Mouse (Mus musculus) embryonic facial prominence, embryonic 12.5 days (tissue): Measurements from ENCODE around the gene Smim5. TPM values are rescaled to one million over a fixed set of nuclear protein-coding genes. Genes with fewer than 3 reads are reported as not detected.
"Not testable (repeated sequence)": the region's sequence is repeated elsewhere in the genome, so short reads cannot be mapped to it uniquely, and the experiment has no call there.

Source experiments
- ATAC-seq: fragments of 200-750 bp; cut with Nextera tagmentation; 2 replicates; pipeline ENCODE4 v1.8.0; 2017; ENCODE audit not compliant: insufficient number of reproducible peaks, insufficient read depth, low FRiP score, low TSS enrichment
- H3K27ac ChIP-seq: fragments of 300-500 bp; sonication (generic); 2 replicates; pipeline ENCODE4 v1.5.1; 2016; ENCODE audit warnings: mild to moderate bottlenecking
- H3K27me3 ChIP-seq: fragments of 300-500 bp; sonication (generic); 2 replicates; pipeline ENCODE4 v1.6.1; 2016; ENCODE audit warnings: mild to moderate bottlenecking, moderate library complexity
- H3K36me3 ChIP-seq: fragments of 300-500 bp; sonication (generic); 2 replicates; pipeline ENCODE4 v1.6.1; 2016; ENCODE audit warnings: mild to moderate bottlenecking
- H3K4me1 ChIP-seq: fragments of 300-500 bp; sonication (generic); 2 replicates; pipeline ENCODE4 v1.6.1; 2016
- H3K4me2 ChIP-seq: fragments of 300-500 bp; sonication (generic); replicated peaks from 2 replicates; pipeline ENCODE4 v1.6.1; 2016; ENCODE audit warnings: mild to moderate bottlenecking, moderate library complexity
- H3K4me3 ChIP-seq: fragments of 300-500 bp; sonication (generic); 2 replicates; pipeline ENCODE4 v1.5.1; 2016; ENCODE audit warnings: mild to moderate bottlenecking
- H3K9ac ChIP-seq: fragments of 300-500 bp; sonication (generic); 2 replicates; pipeline ENCODE4 v1.6.1; 2016; ENCODE audit warnings: mild to moderate bottlenecking, moderate library complexity
- H3K9me3 ChIP-seq: fragments of 300-500 bp; sonication (generic); 2 replicates; pipeline ENCODE4 v1.6.1; 2016; ENCODE audit warnings: mild to moderate bottlenecking, moderate library complexity
- WGBS: fragments of 180-500 bp; shearing (Covaris S2); methylation state at CpG from one replicate; pipeline ENCODE4 v1.1.7; 2016; 5-methylcytosine and 5-hydroxymethylcytosine counted together
- polyA plus RNA-seq: library from polyadenylated mRNA; unstranded; fragments of >200 nt; fragmentation: Nextera tagmentation; extraction: Ambion mirVana; gene quantifications from 2 replicates; pipeline ENCODE4 v1.2.1, GENCODE M21; 2016

Gene Smim5
- polyA plus RNA-seq: 1.8 and 2.4 TPM in 2 replicates

GRCm38 (mm10) chr11:115899486-115900266 is at the start of gene Smim5:
Gene Smim5, plus strand, starts transcription at chr11:115899966.
- no peak within 1 kb of the TSS for H3K4me3 ChIP-seq
- no peaks in the 10 kb centered on the region for H3K9me3 ChIP-seq
- H3K27me3 ChIP-seq: no peaks in the 10 kb centered on the region
- peaks cover 18% of the 10 kb centered on the region for H3K36me3 ChIP-seq
- 0 out of 2 replicates have a peak within 1 kb of the TSS, but pooled peaks have one; percentile 0 for H3K9ac ChIP-seq
- 31% methylated on average over 16 of the region's 16 CpGs for WGBS
- ATAC-seq: no peak
- 0 out of 2 replicates have a peak within 1 kb of the TSS, but pooled peaks have one; percentile 10 for H3K4me2 ChIP-seq
- peaks cover 23% of the 10 kb centered on the region for H3K4me1 ChIP-seq
- peak within 1 kb of the TSS; percentile 51; the same call in 1 of the 2 replicates for H3K27ac ChIP-seq

GRCm38 (mm10) chr11:115854674-115855073 is 45.1 kb upstream of the Smim5 start:
- Histone ChIP-seq H3K9ac (no peak overlapping the region), H3K4me3 (no peak overlapping the region), H3K9me3 (no peaks in the 10 kb centered on the region), H3K4me2 (no peak overlapping the region), H3K36me3 (peaks cover 4% of the 10 kb centered on the region; the same call in 1 of the 2 replicates), H3K4me1 (peaks cover 10% of the 10 kb centered on the region; the same call in 1 of the 2 replicates), H3K27me3 (peaks cover 43% of the 10 kb centered on the region), H3K27ac (no peak overlapping the region)
- whole genome bisulfite sequencing: 74% methylated on average over 6 of the region's 6 CpGs
- ATAC-seq: no peak

- WGBS: 90% methylated on average over 4 of the region's 4 CpGs
Observed at GRCm38 (mm10) chr11:115857146-115857545, 42.6 kb upstream of the Smim5 start.

GRCm38 (mm10) chr11:115857936-115858335 is 41.8 kb upstream of the Smim5 start:
- ATAC-seq: no peak
- no peaks in the 10 kb centered on the region for H3K36me3 ChIP-seq
- H3K27me3 ChIP-seq: peaks cover 68% of the 10 kb centered on the region
- H3K4me2 ChIP-seq: no peak overlapping the region
- no peaks in the 10 kb centered on the region for H3K9me3 ChIP-seq
- H3K4me1 ChIP-seq: peaks cover 10% of the 10 kb centered on the region; the same call in 1 of the 2 replicates
- 55% methylated on average over 13 of the region's 13 CpGs for WGBS
- H3K27ac ChIP-seq: no peak overlapping the region
- no peak overlapping the region for H3K4me3 ChIP-seq
- H3K9ac ChIP-seq: no peak overlapping the region

More at GRCm38 (mm10) chr11:115857146-115857545, 42.6 kb upstream of the Smim5 start:
- not testable (repeated sequence) for H3K9me3 ChIP-seq, H3K4me1 ChIP-seq, H3K27ac ChIP-seq, H3K4me2 ChIP-seq, H3K4me3 ChIP-seq, H3K9ac ChIP-seq, ATAC-seq, H3K36me3 ChIP-seq
- H3K27me3 ChIP-seq: peaks cover 67% of the 10 kb centered on the region

GRCm38 (mm10) chr11:115858354-115858753 is 41.4 kb upstream of the Smim5 start, which contains the start of gene Myo15b:
Gene Myo15b, plus strand, starts transcription at chr11:115858406.
- H3K27ac ChIP-seq: no peak within 1 kb of the TSS
- peaks cover 10% of the 10 kb centered on the region; the same call in 1 of the 2 replicates for H3K4me1 ChIP-seq
- 11% methylated on average over 27 of the region's 27 CpGs for WGBS
- no peaks in the 10 kb centered on the region for H3K9me3 ChIP-seq
- H3K4me3 ChIP-seq: peak within 1 kb of the TSS; percentile 35
- no peaks in the 10 kb centered on the region for H3K36me3 ChIP-seq
- H3K4me2 ChIP-seq: peak within 1 kb of the TSS; percentile 59
- H3K27me3 ChIP-seq: peaks cover 68% of the 10 kb centered on the region
- no peak for ATAC-seq
- peak within 1 kb of the TSS; percentile 49; the same call in 1 of the 2 replicates for H3K9ac ChIP-seq

- 2% methylated on average over 69 of the region's 75 CpGs for WGBS
- peak overlapping the region; percentile 59 for H3K4me2 ChIP-seq
- peak; percentile 80; the same call in 1 of the 2 replicates for ATAC-seq
- H3K4me3 ChIP-seq: peak overlapping the region; percentile 35
- no peaks in the 10 kb centered on the region for H3K9me3 ChIP-seq
- no peak overlapping the region for H3K27ac ChIP-seq
- no peaks in the 10 kb centered on the region for H3K36me3 ChIP-seq
- H3K27me3 ChIP-seq: peaks cover 68% of the 10 kb centered on the region
- peaks cover 10% of the 10 kb centered on the region; the same call in 1 of the 2 replicates for H3K4me1 ChIP-seq
- peak overlapping the region; percentile 49 for H3K9ac ChIP-seq
Observed at GRCm38 (mm10) chr11:115859143-115859945, 40.4 kb upstream of the Smim5 start.

GRCm38 (mm10) chr11:115863895-115864294 is 35.9 kb upstream of the Smim5 start:
- Histone ChIP-seq H3K4me2 (no peak overlapping the region), H3K9ac (no peak overlapping the region), H3K4me3 (no peak overlapping the region), H3K27ac (no peak overlapping the region), H3K4me1 (0 out of 2 replicates have a peak, but pooled peaks cover 5% of the 10 kb centered on the region), H3K36me3 (no peaks in the 10 kb centered on the region), H3K27me3 (peaks cover 37% of the 10 kb centered on the region), H3K9me3 (no peaks in the 10 kb centered on the region)
- WGBS: 84% methylated on average over 8 of the region's 8 CpGs
- ATAC-seq: no peak

- H3K4me3 ChIP-seq: no peak overlapping the region
- no peak for ATAC-seq
- 91% methylated on average over 8 of the region's 8 CpGs for WGBS
Observed at GRCm38 (mm10) chr11:115869393-115869792, 30.4 kb upstream of the Smim5 start.

GRCm38 (mm10) chr11:115872437-115872836 is 27.3 kb upstream of the Smim5 start:
- 73% methylated on average over 4 of the region's 4 CpGs for WGBS
- no peak overlapping the region for H3K27ac ChIP-seq
- no peaks in the 10 kb centered on the region for H3K9me3 ChIP-seq
- H3K4me3 ChIP-seq: no peak overlapping the region
- no peak for ATAC-seq
- no peaks in the 10 kb centered on the region for H3K36me3 ChIP-seq
- H3K9ac ChIP-seq: no peak overlapping the region
- no peaks in the 10 kb centered on the region for H3K4me1 ChIP-seq
- no peak overlapping the region for H3K4me2 ChIP-seq
- H3K27me3 ChIP-seq: no peaks in the 10 kb centered on the region

More at GRCm38 (mm10) chr11:115869393-115869792, 30.4 kb upstream of the Smim5 start:
- Histone ChIP-seq H3K9ac (no peak overlapping the region), H3K4me1 (no peaks in the 10 kb centered on the region), H3K27me3 (0 out of 2 replicates have a peak, but pooled peaks cover 4% of the 10 kb centered on the region), H3K27ac (no peak overlapping the region), H3K4me2 (no peak overlapping the region), H3K36me3 (no peaks in the 10 kb centered on the region), H3K9me3 (no peaks in the 10 kb centered on the region)

- 94% methylated on average over 3 of the region's 3 CpGs for WGBS
- Histone ChIP-seq H3K27me3 (no peaks in the 10 kb centered on the region), H3K27ac (no peak overlapping the region), H3K9me3 (no peaks in the 10 kb centered on the region), H3K36me3 (no peaks in the 10 kb centered on the region), H3K9ac (no peak overlapping the region), H3K4me3 (no peak overlapping the region), H3K4me1 (no peaks in the 10 kb centered on the region), H3K4me2 (no peak overlapping the region)
- ATAC-seq: no peak
Observed at GRCm38 (mm10) chr11:115875935-115876334, 23.8 kb upstream of the Smim5 start.

- 64% methylated on average over 5 of the region's 5 CpGs for WGBS
- H3K27ac ChIP-seq: no peak overlapping the region
- H3K4me2 ChIP-seq: no peak overlapping the region
- H3K4me1 ChIP-seq: no peaks in the 10 kb centered on the region
- no peaks in the 10 kb centered on the region for H3K9me3 ChIP-seq
- no peaks in the 10 kb centered on the region for H3K36me3 ChIP-seq
- no peaks in the 10 kb centered on the region for H3K27me3 ChIP-seq
- ATAC-seq: no peak
- no peak overlapping the region for H3K9ac ChIP-seq
- no peak overlapping the region for H3K4me3 ChIP-seq
Observed at GRCm38 (mm10) chr11:115876438-115876837, 23.3 kb upstream of the Smim5 start.
